Mouse (Mus musculus): Measurements from ENCODE around the gene Vmn1r142.
"Not testable (repeated sequence)": the region's sequence is repeated elsewhere in the genome, so short reads cannot be mapped to it uniquely, and the experiment has no call there.

The Vmn1r142 gene

GRCm38 (mm10) chr7:22163935-22164334 lies at the start of gene Vmn1r142:
Gene Vmn1r142, minus strand, starts transcription at chr7:22164035.
- DNase-seq (ENCODE audit: low spot score in 2 of 2), result not testable (repeated sequence)

- DNase-seq (ENCODE audit: low spot score in 2 of 2), result not testable (repeated sequence)
These were observed 37.3 kb upstream of the Vmn1r142 start, which contains the start of gene Gm8653 for GRCm38 (mm10) chr7:22201164-22201563. Gene Gm8653, minus strand, starts transcription at chr7:22201264.

GRCm38 (mm10) chr7:22189077-22189476 lies 25.2 kb upstream of the Vmn1r142 start, which contains the start of gene Vmn1r143:
Gene Vmn1r143, plus strand, starts transcription at chr7:22189377.
- not testable (repeated sequence) for DNase-seq (ENCODE audit: low spot score in 2 of 2)

- DNase-seq (ENCODE audit: low spot score in 2 of 2), result not testable (repeated sequence)
These were observed 29.2 kb downstream of the Vmn1r142 start, which contains the start of gene Gm10666 for GRCm38 (mm10) chr7:22134641-22135040. Gene Gm10666, minus strand, starts transcription at chr7:22134741.

GRCm38 (mm10) chr7:22118145-22118544 lies 45.7 kb downstream of the Vmn1r142 start, which contains the start of gene Gm16451:
Gene Gm16451, minus strand, starts transcription at chr7:22118245.
- not testable (repeated sequence) for DNase-seq (ENCODE audit: low spot score in 2 of 2)
